Mouse (Mus musculus) spleen, adult 12 weeks (tissue): ENCODE measurements around the gene Dohh.

ENCODE experiments used
- DNase-seq: peaks from one replicate; pipeline ENCODE4 v3.0.0; 2022; ENCODE audit warnings: low spot score

The Dohh gene

GRCm38 (mm10) chr10:81384605-81384982 lies 366 bp downstream of the Dohh start:
- no peak for DNase-seq

DNA sequence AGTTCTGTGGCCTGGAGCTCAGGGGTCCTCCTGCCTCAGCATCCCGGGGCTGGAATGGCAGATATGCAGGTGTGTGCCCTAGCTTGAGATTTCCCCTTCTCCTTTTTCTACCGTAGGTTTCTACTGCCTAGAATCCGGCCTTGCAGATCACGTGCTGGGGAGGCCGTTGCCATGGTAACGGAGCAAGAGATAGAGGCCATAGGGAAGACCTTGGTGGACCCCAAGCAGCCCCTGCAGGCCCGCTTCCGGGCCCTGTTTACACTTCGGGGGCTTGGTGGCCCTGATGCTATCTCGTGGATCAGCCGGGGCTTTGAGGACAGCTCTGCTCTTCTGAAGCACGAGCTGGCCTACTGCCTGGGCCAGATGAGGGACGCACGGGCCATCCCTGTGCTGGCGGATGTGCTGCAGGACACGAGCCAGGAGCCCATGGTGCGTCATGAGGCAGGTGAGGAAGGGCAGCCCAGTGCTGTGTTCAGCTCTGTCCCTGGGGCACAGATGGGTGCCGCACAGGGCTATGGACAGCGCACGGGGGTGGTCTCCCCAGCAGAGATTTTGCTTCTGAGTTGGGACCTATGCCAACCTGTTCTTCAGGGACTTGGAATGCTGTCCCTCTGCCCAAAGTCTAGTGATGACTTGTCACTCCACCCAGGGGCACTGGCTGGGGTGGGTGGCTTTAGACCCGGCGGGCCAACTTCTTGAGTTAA lies 1.5 kb downstream of the Dohh start:
- no peak for DNase-seq

- DNase-seq = no peak
These were observed 3.5 kb downstream of the Dohh start for GRCm38 (mm10) chr10:81387716-81388115.

DNA sequence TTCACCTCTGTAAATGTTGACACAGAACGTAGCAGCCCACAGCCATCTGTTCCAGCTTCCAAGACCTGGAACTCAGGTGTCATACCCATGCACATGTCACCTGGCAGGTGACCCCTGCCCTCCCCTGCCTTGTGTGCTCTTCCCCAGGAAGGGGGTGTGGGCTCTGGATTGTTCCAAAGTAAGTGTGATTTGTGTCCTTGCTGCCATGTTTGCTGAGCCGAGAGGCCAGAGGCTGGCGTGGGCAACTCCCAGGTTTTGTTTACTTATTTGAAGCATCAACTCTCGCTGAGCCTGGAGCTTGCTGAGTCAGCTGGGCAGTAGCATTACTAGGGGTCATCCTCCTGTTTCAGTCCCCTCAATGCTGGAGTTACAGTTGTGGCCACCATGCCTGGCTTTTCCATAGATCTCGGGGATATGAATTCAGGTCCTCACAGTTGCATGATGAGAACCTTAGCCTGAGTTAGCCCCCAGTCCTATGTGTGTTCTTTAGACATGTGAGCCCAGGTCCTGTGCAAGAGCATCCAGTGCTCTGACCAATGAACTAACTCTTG lies 4.4 kb downstream of the Dohh start, which contains the start of gene Gm48552:
Gene Gm48552, plus strand, starts transcription at position 501 of the 551 bp plus-strand sequence.
- no peak for DNase-seq

DNA sequence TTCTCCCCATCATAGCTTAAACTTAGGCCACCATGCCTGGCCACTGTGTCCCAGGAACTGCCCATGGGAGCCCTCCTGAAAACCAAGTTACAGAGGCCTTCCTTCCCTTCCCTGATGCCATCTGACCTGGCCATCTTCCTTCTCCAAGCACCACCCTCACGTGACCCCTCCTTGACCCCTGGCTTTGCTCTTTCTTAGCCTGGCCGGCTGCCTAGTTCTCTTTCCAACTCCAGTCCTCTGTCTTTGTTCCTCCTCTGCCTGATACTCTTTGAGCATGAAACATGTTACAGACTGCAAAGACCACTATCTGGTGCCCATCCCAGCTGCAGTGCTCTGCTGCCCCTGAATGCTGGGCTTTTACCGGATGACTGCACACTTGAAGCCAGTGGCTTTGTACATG lies 5.1 kb downstream of the Dohh start:
- no peak for DNase-seq

GRCm38 (mm10) chr10:81389801-81390677 lies 5.8 kb downstream of the Dohh start:
- DNase-seq = peak; percentile 67

GRCm38 (mm10) chr10:81390678-81390965 lies 6.4 kb downstream of the Dohh start:
- DNase-seq = no peak

- no peak for DNase-seq
These were observed 8.0 kb downstream of the Dohh start for GRCm38 (mm10) chr10:81392270-81392669.

GRCm38 (mm10) chr10:81392781-81393185 lies 8.6 kb downstream of the Dohh start, which contains the start of gene Smim24:
Smim24 (plus strand) TSS chr10:81393051.
- no peak for DNase-seq

- DNase-seq = no peak
These were observed 9.3 kb downstream of the Dohh start for GRCm38 (mm10) chr10:81393456-81394063.

DNA sequence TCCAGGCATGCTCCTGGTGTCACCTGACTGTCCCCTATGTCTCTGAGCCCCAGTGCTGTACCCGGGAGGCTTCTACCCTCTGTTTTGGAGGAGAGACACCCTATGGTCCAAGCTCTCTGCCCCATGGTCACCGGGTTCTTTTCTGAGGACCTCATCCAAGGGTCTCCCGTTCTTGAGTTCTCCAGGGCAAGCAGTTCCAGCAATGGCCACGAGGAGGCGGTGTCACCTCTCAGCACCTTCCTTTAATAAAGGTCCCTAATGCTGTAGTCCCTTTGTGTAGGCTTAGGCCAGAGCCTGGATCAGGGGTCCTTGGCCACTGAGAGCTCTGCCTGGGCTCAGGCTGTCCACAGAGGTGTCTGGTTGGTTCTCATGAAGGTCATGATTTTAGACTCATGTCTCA lies 10.9 kb downstream of the Dohh start:
- DNase-seq = peak; percentile 62

DNA sequence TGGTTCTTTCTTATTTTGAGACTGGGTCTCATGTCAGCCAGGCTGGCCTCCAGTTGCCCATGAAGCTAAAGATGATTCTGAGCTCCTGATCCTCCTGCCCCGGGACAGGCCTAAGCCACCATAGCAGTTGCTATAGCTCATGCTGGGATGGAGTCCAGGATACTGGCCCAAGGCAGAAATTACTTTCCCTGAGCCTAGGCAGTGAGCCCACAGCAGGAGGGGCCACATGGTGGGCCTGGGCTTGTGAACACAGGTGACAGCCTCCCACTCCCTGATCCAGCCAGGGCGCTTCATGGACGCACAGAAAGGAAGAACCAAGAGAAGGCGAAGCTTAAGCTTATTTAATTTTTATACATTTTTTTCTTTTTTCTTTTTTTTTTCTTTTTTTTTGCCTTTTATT lies 11.6 kb downstream of the Dohh start:
- DNase-seq = no peak

DNA sequence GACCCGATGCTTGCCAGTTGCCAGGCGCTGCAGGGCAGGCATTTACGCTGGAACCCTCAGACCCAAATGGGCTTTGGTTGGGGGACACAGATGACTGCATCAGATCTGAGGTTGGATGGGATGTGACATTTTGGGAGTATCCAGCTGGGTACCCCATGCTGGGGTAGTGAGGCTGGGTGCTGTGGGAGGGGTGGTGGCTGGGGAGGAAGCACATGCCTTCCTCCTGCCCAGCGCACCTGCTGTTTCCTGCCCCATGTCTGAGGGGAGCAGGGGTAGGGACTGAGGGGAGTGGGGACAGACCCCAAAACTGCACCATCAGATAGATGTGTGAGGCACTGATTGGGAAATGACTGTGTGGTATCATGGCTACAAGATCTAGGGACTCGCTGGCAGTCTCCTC lies 12.5 kb downstream of the Dohh start:
- no peak for DNase-seq

DNA sequence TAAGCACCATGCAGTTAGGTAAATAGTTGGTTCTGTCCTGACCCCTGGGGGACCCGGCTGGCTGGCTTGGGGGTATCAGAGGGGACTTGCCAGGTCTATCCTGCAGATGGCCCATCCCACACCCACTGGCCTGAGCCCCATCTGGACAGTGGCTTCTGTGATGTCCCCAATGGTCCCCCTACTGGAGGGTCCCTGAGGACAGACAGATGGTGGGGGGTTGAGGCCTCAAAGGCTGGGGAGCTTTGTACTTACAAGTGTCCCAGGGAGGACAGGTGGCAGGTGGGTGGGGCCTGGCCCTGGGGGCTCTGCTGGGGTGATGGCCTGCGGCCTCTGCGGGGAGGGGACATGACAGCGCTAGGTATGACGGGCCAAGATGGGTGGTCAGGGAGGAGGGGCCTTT lies 15.1 kb downstream of the Dohh start:
- DNase-seq = no peak

DNA sequence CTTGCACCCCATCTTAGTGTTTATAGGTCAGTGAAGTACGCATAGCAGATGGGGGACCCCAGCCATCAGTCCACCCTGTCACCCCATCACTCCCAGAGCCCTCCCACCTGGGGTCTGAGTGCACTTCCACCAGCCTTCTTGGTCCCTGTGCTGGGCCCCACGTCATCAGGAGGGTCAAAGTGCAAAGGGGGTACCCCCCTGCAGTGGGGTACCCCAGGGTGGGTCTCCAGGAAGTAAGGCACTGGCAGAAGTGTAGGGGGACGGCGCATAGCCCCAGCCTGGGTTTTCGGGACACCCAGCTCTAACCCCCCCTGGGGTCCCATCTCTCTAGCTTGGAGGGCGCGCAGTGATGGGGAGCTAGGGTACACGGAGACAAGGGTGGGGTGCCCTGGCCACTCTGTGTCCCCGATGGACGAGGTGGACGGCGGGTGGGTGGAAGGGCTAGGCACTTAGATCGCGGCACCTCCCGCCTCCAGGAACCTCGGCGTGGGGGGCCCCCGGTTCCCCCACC lies 15.6 kb downstream of the Dohh start:
- no peak for DNase-seq

- no peak for DNase-seq
These were observed 16.4 kb downstream of the Dohh start for GRCm38 (mm10) chr10:81400371-81401204.

DNA sequence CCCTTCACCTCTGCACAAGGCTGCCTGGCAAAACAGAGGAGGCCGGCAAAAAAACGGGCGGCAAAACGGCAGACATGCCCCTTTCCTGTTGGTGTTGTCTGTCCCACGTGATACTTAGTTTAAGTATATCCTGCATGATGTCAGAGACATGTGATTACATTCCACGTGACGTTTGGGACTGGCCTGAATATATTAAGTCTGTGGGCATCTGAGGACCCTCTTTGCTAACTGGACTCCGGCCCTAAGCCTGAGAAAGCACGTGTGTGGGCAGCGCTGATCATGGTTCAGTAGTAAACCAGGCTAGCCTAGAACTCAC lies 16.9 kb downstream of the Dohh start:
- DNase-seq = no peak

DNA sequence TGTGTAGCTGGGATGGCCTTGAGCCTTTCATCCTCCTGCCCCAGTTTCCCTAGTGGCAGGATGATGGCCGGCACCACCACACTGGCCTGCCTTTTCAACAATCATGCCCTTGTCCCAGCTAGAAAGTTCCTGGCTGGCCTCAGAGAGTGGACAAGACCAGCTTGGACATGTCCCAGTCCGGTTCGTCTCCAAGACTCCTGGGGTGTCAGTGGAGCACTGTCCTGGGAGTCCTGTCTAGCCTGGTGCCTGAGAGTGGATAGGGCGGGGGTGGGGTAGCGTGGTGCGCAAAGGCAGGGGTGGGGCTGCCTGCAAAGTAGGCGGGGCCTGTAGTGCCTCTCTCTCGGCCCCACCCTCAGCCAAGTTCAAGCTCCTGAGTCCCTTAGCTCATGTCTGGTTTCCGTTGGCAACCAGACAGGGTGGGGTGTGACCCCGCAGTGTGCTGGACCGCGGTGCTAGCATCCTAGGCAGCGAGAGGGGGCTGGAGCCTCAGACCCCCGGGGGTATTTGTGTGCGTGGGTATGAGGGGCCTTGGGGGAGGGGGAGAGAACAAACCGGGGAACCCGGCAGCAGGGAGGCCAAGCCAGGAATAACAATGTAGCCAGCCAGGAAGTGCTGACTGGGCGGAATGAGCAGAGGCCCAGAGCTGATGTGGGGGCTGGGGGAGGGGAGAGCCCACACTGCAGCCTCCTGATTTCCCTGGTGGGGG lies 17.4 kb downstream of the Dohh start:
- no peak for DNase-seq

DNA sequence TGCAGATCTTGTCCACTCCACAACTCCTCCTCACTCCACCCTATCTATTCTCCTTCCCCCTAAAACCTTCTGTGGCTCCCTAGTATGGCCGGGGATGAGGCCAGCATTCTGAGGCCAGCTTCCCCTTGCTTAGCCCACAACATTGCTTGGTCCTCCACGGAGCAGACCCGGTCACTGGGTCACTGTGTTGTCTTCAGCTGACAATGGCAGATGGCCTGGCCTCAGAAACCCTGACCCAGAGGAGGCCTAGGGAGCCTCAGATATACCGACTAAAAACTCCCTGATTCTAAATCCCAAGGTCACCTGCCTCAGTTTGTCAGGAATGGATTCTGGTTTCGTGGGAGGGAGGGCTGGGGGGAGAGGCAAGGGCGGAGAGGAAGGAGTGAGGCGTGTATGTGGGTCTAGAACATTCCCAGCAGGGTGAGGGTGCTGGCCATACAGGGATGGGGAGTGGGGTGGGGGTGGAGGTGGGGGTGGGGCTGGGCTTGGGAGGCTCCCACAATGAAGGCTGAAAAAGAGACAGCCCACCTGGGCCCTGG lies 18.1 kb downstream of the Dohh start:
- no peak for DNase-seq

DNA sequence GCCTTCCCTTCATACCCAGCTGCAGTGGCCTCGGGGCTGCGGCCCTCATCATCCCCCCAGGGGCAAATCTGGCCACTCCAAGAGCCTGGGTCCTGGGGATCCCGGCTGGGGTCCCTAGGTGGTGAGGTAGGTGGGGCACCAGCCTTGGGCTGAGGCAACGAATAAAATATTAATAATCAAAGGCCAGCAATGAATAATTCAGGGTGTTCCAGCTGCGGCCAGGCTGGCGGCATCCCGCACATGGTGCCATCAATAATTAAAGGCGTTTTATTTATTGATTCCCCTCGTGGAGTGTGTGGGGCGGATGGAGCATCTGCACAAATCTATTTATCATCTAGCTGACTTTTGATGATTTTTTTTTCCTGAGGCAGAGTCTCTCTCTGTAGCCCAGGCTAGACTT lies 19.3 kb downstream of the Dohh start:
- no peak for DNase-seq

DNA sequence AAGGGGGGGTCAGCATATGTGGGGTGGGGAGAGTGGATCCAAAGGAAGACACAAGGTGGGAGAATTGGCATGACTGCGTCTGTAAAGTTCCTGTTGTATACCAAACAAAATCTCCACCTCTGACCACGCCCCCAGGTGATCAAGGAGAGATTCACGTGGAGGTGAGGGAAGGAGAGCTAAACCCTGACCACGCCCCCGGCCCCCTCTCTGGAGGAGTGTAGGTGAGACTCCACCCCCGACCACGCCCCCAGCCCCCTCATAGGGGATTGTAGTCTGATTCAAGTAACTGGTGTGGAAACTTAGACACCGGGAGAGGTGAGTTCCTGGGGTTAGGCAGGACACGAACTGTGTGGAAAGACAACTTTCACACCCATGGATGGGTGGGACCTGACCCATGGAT lies 19.9 kb downstream of the Dohh start:
- no peak for DNase-seq
